ENCODE assay signal across 26 mouse cellular contexts in the genomic region with DNA sequence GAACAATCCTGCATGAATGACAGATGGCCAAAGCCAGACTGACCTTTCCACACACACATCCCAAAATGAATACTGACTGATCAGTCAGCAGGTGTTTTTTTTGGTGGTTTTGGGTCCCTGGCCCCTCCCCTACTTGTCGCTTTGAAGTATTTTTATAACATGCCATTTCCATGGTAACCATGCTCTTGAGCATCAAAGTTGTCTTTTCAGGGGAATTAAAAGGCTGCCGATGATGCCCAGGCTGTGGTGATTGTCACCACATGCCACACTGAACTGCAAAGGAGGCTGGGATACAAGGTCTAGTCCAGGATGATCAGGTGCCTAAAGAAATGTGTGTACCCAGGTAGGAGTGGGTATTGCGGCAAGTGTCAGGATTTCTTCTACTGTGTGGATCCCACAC.
DNase-seq lines count a peak whose midpoint lies in the region; ATAC-seq and TF ChIP-seq lines count a peak whose summit lies in the region.
"Had no signal": no experiment of that assay in that cellular context is flagged by ENCODE, and none has a peak within 500 bp of the region (broad histone marks: within the 10 kb centered on the region; RNA-seq: fewer than 3 reads in every experiment).

No protein-coding gene starts in this region.

- no peak for TF ChIP-seq CTCF in cerebellum, adult 2 months (IDR thresholded peaks at IDR 0.05; ENCODE audit: borderline replicate concordance, insufficient read depth, low read depth, low read length)

- no peaks in the 10 kb centered on the region for H3K36me3 ChIP-seq in hindbrain, embryonic 15.5 days
- H3K36me3 ChIP-seq in hindbrain, embryonic 14.5 days (replicated peaks; ENCODE audit: control insufficient read depth, insufficient read depth) = no peaks in the 10 kb centered on the region
- H3K36me3 ChIP-seq: embryonic facial prominence, embryonic 10.5 days; heart, embryonic 13.5 days; kidney, embryonic 15.5 days; limb, embryonic 13.5 days; liver, embryonic 13.5 days; neural tube, embryonic 13.5 days had no signal

- H3K4me3 ChIP-seq in hindbrain, embryonic 15.5 days = no peak overlapping the region
- H3K4me3 ChIP-seq in hindbrain, embryonic 14.5 days (replicated peaks; ENCODE audit: low read length) = no peak overlapping the region
- no peak overlapping the region for H3K4me3 ChIP-seq in cerebellum, adult 2 months (replicated peaks; ENCODE audit: insufficient read depth, low read depth, low read length)
- H3K4me3 ChIP-seq: embryonic facial prominence, embryonic 10.5 days; heart, adult 2 months; heart, embryonic 13.5 days; kidney, embryonic 15.5 days; limb, embryonic 13.5 days; liver, embryonic 13.5 days; megakaryocyte, embryonic 14.5 days; neural tube, embryonic 13.5 days had no signal

- DNase-seq in hindbrain, embryonic 14.5 days (ENCODE audit: low spot score) = no peak
- DNase-seq in CD4-positive helper T cell, adult 2 months (ENCODE audit: low read depth, low spot score) = peak; percentile 60
- DNase-seq in T-cell, adult 2 months (ENCODE audit: low spot score) = peak; percentile 51
- peak; percentile 40 for DNase-seq in thymus, postnatal 25 days
- no peak for DNase-seq in gastrocnemius, adult 18-20 months (ENCODE audit: low spot score)
- DNase-seq in cerebellum, adult 2 months = no peak
- DNase-seq: adrenal gland, postnatal 25 days; B cell, adult 2 months; cerebellum, adult 9-11 months; gastrocnemius, postnatal 36 days; heart, adult 2 months; heart, postnatal 14 days; kidney, adult 11 months; kidney, postnatal 36 days; liver, embryonic 13.5 days; lung, embryonic 14.5 days; retina, postnatal 1 day; right cerebral cortex, postnatal 25 days; spleen, adult 18-20 months had no signal

- 50% methylated on average over 3 of the region's 3 CpGs for WGBS in hindbrain, embryonic 15.5 days
- 59% methylated on average over 3 of the region's 3 CpGs for WGBS in hindbrain, embryonic 14.5 days
- 56% methylated on average over 3 of the region's 3 CpGs for WGBS in cerebellum, adult 2 months

- ATAC-seq in hindbrain, embryonic 15.5 days (ENCODE audit: low FRiP score, low read depth) = 0 out of 2 replicates have a peak, but pooled peaks have one; percentile 34
- ATAC-seq in hindbrain, embryonic 14.5 days (ENCODE audit: low FRiP score) = no peak

- H3K27ac ChIP-seq in hindbrain, embryonic 15.5 days (replicated peaks) = no peak overlapping the region
- H3K27ac ChIP-seq in hindbrain, embryonic 14.5 days = no peak overlapping the region
- no peak overlapping the region for H3K27ac ChIP-seq in cerebellum, adult 2 months (ENCODE audit: insufficient read depth, low read length)
- H3K27ac ChIP-seq: embryonic facial prominence, embryonic 10.5 days; heart, adult 2 months; heart, embryonic 13.5 days; kidney, embryonic 15.5 days; limb, embryonic 13.5 days; liver, embryonic 13.5 days; neural tube, embryonic 13.5 days had no signal

- H3K9ac ChIP-seq in hindbrain, embryonic 15.5 days = no peak overlapping the region
- H3K9ac ChIP-seq in hindbrain, embryonic 14.5 days = no peak overlapping the region
- H3K9ac ChIP-seq: heart, embryonic 13.5 days; kidney, embryonic 15.5 days; limb, embryonic 13.5 days; liver, embryonic 13.5 days; lung, embryonic 14.5 days; neural tube, embryonic 13.5 days had no signal

- no peak for TF ChIP-seq POLR2A in cerebellum, adult 2 months (IDR thresholded peaks at IDR 0.05; ENCODE audit: borderline replicate concordance, insufficient read depth, low read length)

- no peaks in the 10 kb centered on the region for H3K9me3 ChIP-seq in hindbrain, embryonic 15.5 days
- no peaks in the 10 kb centered on the region for H3K9me3 ChIP-seq in hindbrain, embryonic 14.5 days (ENCODE audit: control insufficient read depth, low read length)
- H3K9me3 ChIP-seq: embryonic facial prominence, embryonic 10.5 days; heart, embryonic 13.5 days; kidney, embryonic 15.5 days; limb, embryonic 13.5 days; liver, embryonic 13.5 days; megakaryocyte, embryonic 14.5 days; neural tube, embryonic 13.5 days had no signal

- H3K27me3 ChIP-seq in hindbrain, embryonic 15.5 days = no peaks in the 10 kb centered on the region
- H3K27me3 ChIP-seq in hindbrain, embryonic 14.5 days (ENCODE audit: control insufficient read depth, insufficient read depth, low read length) = no peaks in the 10 kb centered on the region
- no peaks in the 10 kb centered on the region for H3K27me3 ChIP-seq in cerebellum, adult 2 months (ENCODE audit: control insufficient read depth, insufficient read depth, low read length)
- H3K27me3 ChIP-seq: heart, embryonic 13.5 days; kidney, embryonic 15.5 days; limb, embryonic 13.5 days; liver, embryonic 13.5 days; megakaryocyte, embryonic 14.5 days; neural tube, embryonic 13.5 days had no signal

- H3K4me1 ChIP-seq in hindbrain, embryonic 15.5 days (replicated peaks) = no peaks in the 10 kb centered on the region; the same call in 1 of the 2 replicates
- H3K4me1 ChIP-seq in hindbrain, embryonic 14.5 days (replicated peaks; ENCODE audit: control insufficient read depth, insufficient read depth, low read length) = 0 out of 2 replicates have a peak, but pooled peaks cover 6% of the 10 kb centered on the region
- H3K4me1 ChIP-seq in cerebellum, adult 2 months (ENCODE audit: control insufficient read depth, insufficient read depth, low read length) = no peaks in the 10 kb centered on the region
- H3K4me1 ChIP-seq: embryonic facial prominence, embryonic 10.5 days; heart, embryonic 13.5 days; kidney, embryonic 15.5 days; limb, embryonic 13.5 days; liver, embryonic 13.5 days; megakaryocyte, embryonic 14.5 days had no signal

- H3K4me2 ChIP-seq in hindbrain, embryonic 15.5 days = no peak overlapping the region
- H3K4me2 ChIP-seq in hindbrain, embryonic 14.5 days (replicated peaks) = no peak overlapping the region
- H3K4me2 ChIP-seq: heart, embryonic 13.5 days; kidney, embryonic 15.5 days; limb, embryonic 13.5 days; liver, embryonic 13.5 days; lung, embryonic 14.5 days; neural tube, embryonic 13.5 days had no signal

Comparison
In these comparisons a context has a peak if more than half of its experiments do, and no peak if none do; other contexts are left out.
1. DNase-seq: peak in CD4-positive helper T cell, adult 2 months (single experiment), T-cell, adult 2 months (single experiment) and thymus, postnatal 25 days (single experiment); none in hindbrain, embryonic 14.5 days (single experiment), gastrocnemius, adult 18-20 months (single experiment) and cerebellum, adult 2 months (0 of 2).